Mouse (Mus musculus) embryonic facial prominence, embryonic 12.5 days (tissue): ENCODE data around the gene Arl8a. TPM values are rescaled to one million over a fixed set of nuclear protein-coding genes. Genes with fewer than 3 reads are reported as not detected.

Experiments used
- ATAC-seq: fragments of 200-750 bp; cut with Nextera tagmentation; 2 replicates; pipeline ENCODE4 v1.8.0; 2017; ENCODE audit not compliant: insufficient number of reproducible peaks, insufficient read depth, low FRiP score, low TSS enrichment
- H3K27ac ChIP-seq: fragments of 300-500 bp; sonication (generic); 2 replicates; pipeline ENCODE4 v1.5.1; 2016; ENCODE audit warnings: mild to moderate bottlenecking
- H3K27me3 ChIP-seq: fragments of 300-500 bp; sonication (generic); 2 replicates; pipeline ENCODE4 v1.6.1; 2016; ENCODE audit warnings: mild to moderate bottlenecking, moderate library complexity
- H3K36me3 ChIP-seq: fragments of 300-500 bp; sonication (generic); 2 replicates; pipeline ENCODE4 v1.6.1; 2016; ENCODE audit warnings: mild to moderate bottlenecking
- H3K4me1 ChIP-seq: fragments of 300-500 bp; sonication (generic); 2 replicates; pipeline ENCODE4 v1.6.1; 2016
- H3K4me2 ChIP-seq: fragments of 300-500 bp; sonication (generic); replicated peaks from 2 replicates; pipeline ENCODE4 v1.6.1; 2016; ENCODE audit warnings: mild to moderate bottlenecking, moderate library complexity
- H3K4me3 ChIP-seq: fragments of 300-500 bp; sonication (generic); 2 replicates; pipeline ENCODE4 v1.5.1; 2016; ENCODE audit warnings: mild to moderate bottlenecking
- H3K9ac ChIP-seq: fragments of 300-500 bp; sonication (generic); 2 replicates; pipeline ENCODE4 v1.6.1; 2016; ENCODE audit warnings: mild to moderate bottlenecking, moderate library complexity
- H3K9me3 ChIP-seq: fragments of 300-500 bp; sonication (generic); 2 replicates; pipeline ENCODE4 v1.6.1; 2016; ENCODE audit warnings: mild to moderate bottlenecking, moderate library complexity
- WGBS: fragments of 180-500 bp; shearing (Covaris S2); methylation state at CpG from one replicate; pipeline ENCODE4 v1.1.7; 2016; 5-methylcytosine and 5-hydroxymethylcytosine counted together
- polyA plus RNA-seq: library from polyadenylated mRNA; unstranded; fragments of >200 nt; fragmentation: Nextera tagmentation; extraction: Ambion mirVana; gene quantifications from 2 replicates; pipeline ENCODE4 v1.2.1, GENCODE M21; 2016

Arl8a gene
- polyA plus RNA-seq, 1 experiment from 2014 or later, result 81.2 TPM

DNA sequence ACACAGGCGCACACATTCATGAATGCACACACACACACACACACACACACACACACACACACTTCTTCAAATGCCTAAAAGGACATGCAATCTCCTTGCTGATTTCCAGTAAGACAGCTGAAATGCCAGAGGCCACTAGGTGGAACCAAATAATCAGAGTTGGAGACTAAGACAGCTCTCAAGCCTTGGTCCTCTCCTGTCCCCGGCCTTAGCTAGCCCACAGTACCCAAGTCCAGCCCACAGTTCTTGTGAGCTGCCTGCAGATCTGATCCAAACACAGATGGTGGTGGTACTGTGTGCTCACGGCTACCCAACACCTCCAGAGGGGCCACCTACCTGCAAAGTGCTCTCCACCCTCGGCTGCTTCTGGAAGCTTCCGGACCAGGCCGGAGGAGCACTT is 25.4 kb downstream of the Arl8a start:
- Histone ChIP-seq H3K4me2 (no peak overlapping the region), H3K27me3 (no peaks in the 10 kb centered on the region), H3K36me3 (no peaks in the 10 kb centered on the region), H3K9ac (no peak overlapping the region), H3K4me3 (no peak overlapping the region), H3K27ac (no peak overlapping the region), H3K4me1 (no peaks in the 10 kb centered on the region), H3K9me3 (no peaks in the 10 kb centered on the region)
- 53% methylated on average over 6 of the region's 6 CpGs for WGBS
- no peak for ATAC-seq

DNA sequence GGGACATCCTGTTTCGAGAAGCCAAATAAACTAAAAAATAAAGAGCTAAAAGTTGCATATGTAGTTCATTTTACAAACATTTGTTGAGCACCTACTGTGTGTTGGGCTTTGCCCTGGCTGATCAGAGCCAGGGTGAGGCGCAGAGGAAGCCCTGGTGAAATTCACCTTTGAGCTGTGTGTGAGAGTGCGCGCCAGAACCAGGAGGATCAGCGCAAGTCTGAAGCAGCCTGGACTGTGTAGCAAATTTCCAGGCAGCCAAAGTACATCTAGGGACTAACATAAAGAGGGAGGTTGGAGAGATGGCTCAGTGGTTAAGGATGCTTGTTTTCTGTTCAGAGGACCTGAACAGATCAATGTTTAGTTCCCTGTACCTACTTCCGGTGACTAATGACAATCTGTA is 26.7 kb downstream of the Arl8a start:
- H3K36me3 ChIP-seq, result no peaks in the 10 kb centered on the region
- 94% methylated on average over 6 of the region's 6 CpGs for WGBS
- no peaks in the 10 kb centered on the region for H3K27me3 ChIP-seq
- no peak overlapping the region for H3K9ac ChIP-seq
- no peak overlapping the region for H3K4me3 ChIP-seq
- H3K9me3 ChIP-seq, result no peaks in the 10 kb centered on the region
- no peak overlapping the region for H3K4me2 ChIP-seq
- no peaks in the 10 kb centered on the region for H3K4me1 ChIP-seq
- H3K27ac ChIP-seq, result no peak overlapping the region
- no peak for ATAC-seq

DNA sequence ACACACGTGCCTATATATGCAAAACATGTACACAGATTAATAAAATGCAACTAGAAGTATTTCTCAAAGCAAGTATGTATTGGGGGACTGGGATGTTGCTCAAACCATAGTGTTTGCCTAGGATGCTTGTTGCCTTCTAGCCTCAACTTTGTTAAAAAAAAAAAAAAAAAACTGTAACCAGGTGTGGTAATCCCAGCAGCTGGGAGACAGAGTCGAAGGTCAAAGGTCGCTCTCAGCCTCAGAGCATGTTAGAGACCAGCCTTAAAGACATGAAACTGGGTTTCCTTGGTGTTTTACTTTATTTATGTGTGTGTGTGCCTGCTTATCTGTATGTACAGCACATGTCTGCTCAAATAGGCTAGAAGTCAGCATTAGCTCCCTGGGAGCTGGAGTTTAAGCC is 28.6 kb downstream of the Arl8a start:
- H3K4me2 ChIP-seq, result no peak overlapping the region
- no peak overlapping the region for H3K4me3 ChIP-seq
- no peak for ATAC-seq
- WGBS, result 83% methylated on average over 3 of the region's 3 CpGs
- no peaks in the 10 kb centered on the region for H3K27me3 ChIP-seq
- H3K4me1 ChIP-seq, result no peaks in the 10 kb centered on the region
- no peaks in the 10 kb centered on the region for H3K36me3 ChIP-seq
- H3K9me3 ChIP-seq, result no peaks in the 10 kb centered on the region
- no peak overlapping the region for H3K27ac ChIP-seq
- no peak overlapping the region for H3K9ac ChIP-seq

DNA sequence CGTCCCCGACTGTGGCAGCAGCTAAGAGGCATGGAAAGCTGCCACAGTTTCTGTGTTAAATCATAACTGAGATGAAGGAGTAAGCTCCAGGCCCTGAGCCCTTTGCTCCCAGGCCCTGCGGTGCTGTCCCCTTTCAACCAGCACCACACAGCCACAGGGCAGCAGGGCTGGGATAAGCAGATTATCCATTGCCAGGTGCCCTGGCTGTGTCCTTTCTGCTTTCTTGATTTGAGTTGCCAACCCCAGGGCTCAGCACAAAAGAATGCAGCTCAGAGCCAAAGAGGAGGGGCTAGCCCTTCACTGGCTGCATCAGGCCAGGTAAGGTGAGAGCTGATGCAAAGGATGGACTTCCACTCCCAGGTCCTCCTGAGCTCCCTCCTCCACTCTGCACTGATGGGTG is 31.1 kb downstream of the Arl8a start:
- Histone ChIP-seq H3K27ac (no peak overlapping the region), H3K36me3 (no peaks in the 10 kb centered on the region), H3K27me3 (no peaks in the 10 kb centered on the region), H3K4me3 (no peak overlapping the region), H3K9me3 (no peaks in the 10 kb centered on the region), H3K4me1 (no peaks in the 10 kb centered on the region), H3K4me2 (no peak overlapping the region), H3K9ac (no peak overlapping the region)
- ATAC-seq, result no peak
- 76% methylated on average over 3 of the region's 3 CpGs for WGBS

- no peak for ATAC-seq
- WGBS, result 84% methylated on average over 7 of the region's 7 CpGs
These were observed 32.2 kb downstream of the Arl8a start for GRCm38 (mm10) chr1:135178863-135179262.

DNA sequence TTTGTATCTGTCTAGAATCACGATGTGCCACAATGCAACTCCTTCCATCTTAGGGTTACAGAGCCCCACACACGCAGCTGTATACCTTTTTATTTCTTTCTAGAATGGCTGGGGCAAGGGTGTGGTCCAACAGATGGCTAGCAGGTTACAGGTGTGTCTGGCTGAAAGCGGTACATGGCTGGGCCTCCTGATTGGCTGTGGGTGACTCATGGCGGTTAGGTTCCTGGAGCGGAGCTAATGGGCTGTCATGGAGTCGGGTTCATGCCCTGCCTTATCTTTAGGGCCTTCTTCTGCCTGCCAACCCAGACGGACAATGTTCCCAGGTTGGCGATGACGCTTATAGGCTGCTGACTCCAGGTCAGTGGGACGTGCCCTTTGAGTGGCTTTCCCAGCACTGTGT is 34.2 kb downstream of the Arl8a start:
- H3K27me3 ChIP-seq, result no peaks in the 10 kb centered on the region
- no peak for ATAC-seq
- H3K4me3 ChIP-seq, result no peak overlapping the region
- 86% methylated on average over 10 of the region's 10 CpGs for WGBS
- H3K27ac ChIP-seq, result no peak overlapping the region
- no peaks in the 10 kb centered on the region for H3K9me3 ChIP-seq
- H3K9ac ChIP-seq, result no peak overlapping the region
- no peak overlapping the region for H3K4me2 ChIP-seq
- H3K36me3 ChIP-seq, result no peaks in the 10 kb centered on the region
- peaks cover 6% of the 10 kb centered on the region; the same call in 1 of the 2 replicates for H3K4me1 ChIP-seq

More at GRCm38 (mm10) chr1:135178863-135179262, 32.2 kb downstream of the Arl8a start:
- H3K9ac ChIP-seq, result no peak overlapping the region
- H3K4me1 ChIP-seq, result peaks cover 1% of the 10 kb centered on the region; the same call in 1 of the 2 replicates
- no peak overlapping the region for H3K4me3 ChIP-seq
- no peaks in the 10 kb centered on the region for H3K9me3 ChIP-seq
- no peak overlapping the region for H3K27ac ChIP-seq
- H3K36me3 ChIP-seq, result no peaks in the 10 kb centered on the region
- H3K27me3 ChIP-seq, result no peaks in the 10 kb centered on the region
- H3K4me2 ChIP-seq, result no peak overlapping the region

- no peak for ATAC-seq
- no peak overlapping the region for H3K4me2 ChIP-seq
- H3K4me1 ChIP-seq, result peaks cover 6% of the 10 kb centered on the region; the same call in 1 of the 2 replicates
- H3K27me3 ChIP-seq, result no peaks in the 10 kb centered on the region
- H3K27ac ChIP-seq, result no peak overlapping the region
- no peak overlapping the region for H3K4me3 ChIP-seq
- WGBS, result 76% methylated on average over 4 of the region's 4 CpGs
- no peaks in the 10 kb centered on the region for H3K9me3 ChIP-seq
- no peaks in the 10 kb centered on the region for H3K36me3 ChIP-seq
- H3K9ac ChIP-seq, result no peak overlapping the region
These were observed 34.7 kb downstream of the Arl8a start for GRCm38 (mm10) chr1:135181275-135181674.

GRCm38 (mm10) chr1:135181880-135182623 is 35.4 kb downstream of the Arl8a start:
- Histone ChIP-seq H3K9me3 (no peaks in the 10 kb centered on the region), H3K4me3 (no peak overlapping the region), H3K9ac (no peak overlapping the region), H3K4me1 (peaks cover 6% of the 10 kb centered on the region; the same call in 1 of the 2 replicates), H3K4me2 (no peak overlapping the region), H3K36me3 (no peaks in the 10 kb centered on the region), H3K27me3 (no peaks in the 10 kb centered on the region), H3K27ac (no peak overlapping the region)
- WGBS, result 90% methylated on average over 8 of the region's 8 CpGs
- ATAC-seq, result no peak

GRCm38 (mm10) chr1:135182975-135183374 is 36.4 kb downstream of the Arl8a start:
- no peak overlapping the region for H3K4me3 ChIP-seq
- no peaks in the 10 kb centered on the region for H3K9me3 ChIP-seq
- H3K4me2 ChIP-seq, result no peak overlapping the region
- no peak for ATAC-seq
- no peaks in the 10 kb centered on the region for H3K27me3 ChIP-seq
- H3K9ac ChIP-seq, result no peak overlapping the region
- peaks cover 6% of the 10 kb centered on the region; the same call in 1 of the 2 replicates for H3K4me1 ChIP-seq
- no peak overlapping the region for H3K27ac ChIP-seq
- WGBS, result 70% methylated on average over 3 of the region's 3 CpGs
- H3K36me3 ChIP-seq, result no peaks in the 10 kb centered on the region

- Histone ChIP-seq H3K4me1 (peaks cover 6% of the 10 kb centered on the region; the same call in 1 of the 2 replicates), H3K36me3 (no peaks in the 10 kb centered on the region), H3K27me3 (no peaks in the 10 kb centered on the region), H3K9me3 (no peaks in the 10 kb centered on the region), H3K4me2 (no peak overlapping the region), H3K27ac (no peak overlapping the region), H3K9ac (no peak overlapping the region), H3K4me3 (no peak overlapping the region)
- WGBS, result 70% methylated on average over 4 of the region's 4 CpGs
- ATAC-seq, result no peak
These were observed 36.8 kb downstream of the Arl8a start for GRCm38 (mm10) chr1:135183448-135183847.

DNA sequence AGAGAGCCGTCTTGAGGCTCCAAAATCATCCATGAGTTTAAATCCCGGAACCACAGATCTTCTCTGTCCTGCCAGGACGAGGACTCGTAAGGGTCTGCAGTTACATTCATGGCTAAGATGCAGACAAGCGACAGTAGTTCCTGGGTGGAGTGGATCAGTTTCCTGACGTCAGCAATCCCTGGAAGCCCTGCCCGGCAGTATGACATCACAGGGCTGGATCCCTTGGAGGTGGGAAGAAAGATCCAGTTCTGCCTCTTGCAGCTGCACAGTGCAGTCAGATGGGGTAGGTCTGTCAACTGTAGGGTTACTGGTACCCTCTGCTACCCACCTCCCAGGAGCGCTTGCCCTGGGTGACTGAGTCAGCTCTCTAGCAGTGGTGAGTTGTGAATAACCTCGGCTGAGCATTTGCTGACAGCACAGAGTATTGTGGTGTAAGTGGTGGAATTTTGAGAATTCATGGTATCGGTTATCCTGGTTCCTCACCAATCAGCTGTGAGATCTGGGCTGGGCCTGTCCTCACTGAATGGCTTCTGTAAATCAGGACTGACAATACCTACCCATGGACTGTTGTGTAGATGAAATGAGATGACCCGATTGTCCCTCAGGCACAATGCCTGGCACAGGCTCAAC is 37.4 kb downstream of the Arl8a start:
- Histone ChIP-seq H3K4me1 (peaks cover 6% of the 10 kb centered on the region; the same call in 1 of the 2 replicates), H3K9ac (no peak overlapping the region), H3K4me2 (no peak overlapping the region), H3K27me3 (no peaks in the 10 kb centered on the region), H3K36me3 (no peaks in the 10 kb centered on the region), H3K27ac (no peak overlapping the region), H3K4me3 (no peak overlapping the region), H3K9me3 (no peaks in the 10 kb centered on the region)
- 64% methylated on average over 11 of the region's 11 CpGs for WGBS
- no peak for ATAC-seq

DNA sequence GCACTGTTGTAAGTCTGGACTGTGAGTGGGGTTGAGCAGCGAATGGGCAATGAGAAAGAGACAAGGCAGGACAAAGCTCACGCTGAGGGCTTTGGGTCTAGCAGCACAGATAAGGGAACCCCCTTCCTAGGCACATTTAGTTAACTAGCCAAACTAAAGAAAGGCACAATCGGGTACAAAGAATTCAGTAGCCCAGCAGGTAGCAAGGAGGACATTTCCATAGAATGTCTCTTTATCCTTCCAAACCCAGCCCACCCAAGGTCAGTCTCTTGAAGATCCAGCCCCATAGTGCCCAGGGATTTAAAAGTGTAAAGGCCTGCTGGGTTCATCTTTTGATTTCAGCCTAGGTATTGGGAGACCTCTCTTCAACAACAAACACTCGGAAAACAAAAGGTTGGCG is 39.3 kb downstream of the Arl8a start:
- no peak for ATAC-seq
- WGBS, result 33% methylated on average over 5 of the region's 5 CpGs

More for the DNA sequence above, 39.3 kb downstream of the Arl8a start:
- Histone ChIP-seq H3K9ac (no peak overlapping the region), H3K36me3 (no peaks in the 10 kb centered on the region), H3K27me3 (no peaks in the 10 kb centered on the region), H3K4me3 (no peak overlapping the region), H3K27ac (no peak overlapping the region), H3K4me2 (no peak overlapping the region), H3K9me3 (no peaks in the 10 kb centered on the region), H3K4me1 (peaks cover 6% of the 10 kb centered on the region; the same call in 1 of the 2 replicates)
